Mouse (Mus musculus) kidney, postnatal 14 days (tissue): ENCODE data around the gene Zfp637.
A peak's percentile ranks its signal among the peaks of the same experiment; 100 is the strongest.
"Not testable (repeated sequence)": the region's sequence is repeated elsewhere in the genome, so short reads cannot be mapped to it uniquely, and the experiment has no call there.

Experiments used
- DNase-seq: peaks from one replicate; pipeline ENCODE4 v3.0.0; 2022; ENCODE audit warnings: mixed read lengths

Zfp637 gene

GRCm38 (mm10) chr6:117840686-117841510, at the start of gene Zfp637:
Gene Zfp637, plus strand, starts transcription at chr6:117841180.
- DNase-seq = peak; percentile 96

DNA sequence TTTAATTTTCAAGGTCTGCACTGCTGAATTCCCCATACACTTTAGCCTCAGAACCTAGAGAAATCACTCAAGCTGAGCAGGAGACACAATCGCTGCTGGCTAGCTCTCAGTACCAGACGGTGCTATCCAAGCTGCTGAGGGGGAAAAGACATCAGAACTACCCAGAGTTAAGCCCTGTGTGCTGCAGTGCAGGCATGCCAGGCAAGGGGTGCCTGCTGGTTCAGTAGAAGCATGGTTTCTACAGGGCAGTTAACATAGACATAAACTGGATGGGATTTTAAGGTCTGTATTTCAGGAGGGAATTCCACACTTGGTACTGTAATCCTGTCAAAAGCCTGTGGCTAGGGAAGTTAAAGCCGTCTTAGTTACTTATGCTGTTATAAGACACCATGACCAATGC, 45.7 kb upstream of the Zfp637 start:
- no peak for DNase-seq

DNA sequence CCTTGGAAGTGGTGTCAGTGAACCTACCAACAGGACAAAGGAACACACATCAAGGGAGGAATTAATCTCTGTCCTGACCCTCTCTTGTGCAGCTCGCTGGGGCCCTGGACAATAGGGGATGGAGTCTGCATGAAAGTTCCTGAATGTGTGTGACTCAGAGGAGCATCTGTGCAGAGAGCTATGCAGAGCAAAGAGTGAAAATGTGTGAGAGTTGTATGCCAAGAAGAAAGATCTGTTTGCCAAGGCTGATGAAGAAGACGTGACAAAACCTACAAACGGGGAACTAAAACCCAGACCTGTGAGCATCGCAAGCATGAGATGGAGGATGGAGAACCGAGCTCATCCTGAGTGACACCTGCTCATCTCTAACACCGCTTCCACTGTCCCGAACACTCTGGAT, 40.2 kb upstream of the Zfp637 start:
- DNase-seq = no peak

- no peak for DNase-seq
Observed at GRCm38 (mm10) chr6:117801801-117802200, 39.2 kb upstream of the Zfp637 start.

DNA sequence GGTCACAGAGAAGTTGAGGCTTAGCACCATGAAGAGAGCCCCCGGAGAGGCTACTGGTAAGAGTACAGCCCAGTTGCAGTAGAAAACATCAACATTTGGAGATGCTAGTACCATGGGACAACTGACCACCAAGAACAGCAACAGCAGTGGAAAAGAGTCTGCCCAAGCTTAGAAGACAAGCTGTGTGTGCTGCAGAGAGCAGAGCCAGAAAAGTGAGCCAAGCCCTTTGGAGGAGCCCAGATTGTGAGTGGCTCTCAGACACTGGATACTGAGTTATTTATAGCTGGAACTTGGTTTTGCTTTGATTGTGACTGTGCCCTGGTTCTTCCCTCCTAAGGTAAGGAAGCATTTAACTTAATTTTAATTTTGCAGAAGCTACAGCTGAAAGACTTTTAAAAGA, 33.2 kb upstream of the Zfp637 start:
- no peak for DNase-seq

GRCm38 (mm10) chr6:117809816-117810215, 31.2 kb upstream of the Zfp637 start:
- DNase-seq = no peak

GRCm38 (mm10) chr6:117810717-117811116, 30.3 kb upstream of the Zfp637 start:
- DNase-seq = no peak

DNA sequence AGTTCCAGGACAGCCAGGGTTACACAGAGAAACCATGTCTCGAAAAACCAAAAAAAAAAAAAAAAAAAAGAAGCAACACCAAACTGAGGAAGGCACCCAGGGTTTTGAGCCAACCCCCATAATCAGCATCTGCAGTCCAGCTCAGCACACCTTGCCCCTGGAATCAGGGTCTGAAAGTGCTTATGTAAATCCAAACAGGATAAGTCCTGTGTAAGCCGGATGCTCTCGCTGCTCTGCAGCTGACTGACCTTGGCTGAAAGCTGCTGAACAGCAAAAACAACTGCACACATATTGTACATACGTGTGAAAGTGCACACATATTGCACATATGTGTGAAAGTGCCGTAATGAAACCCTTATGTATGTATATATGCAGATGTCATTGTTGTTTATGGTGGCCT, 29.7 kb upstream of the Zfp637 start:
- no peak for DNase-seq

GRCm38 (mm10) chr6:117814681-117815080, 26.3 kb upstream of the Zfp637 start:
- no peak for DNase-seq

- no peak for DNase-seq
Observed at GRCm38 (mm10) chr6:117817108-117817541, 23.9 kb upstream of the Zfp637 start.

- no peak for DNase-seq
Observed at GRCm38 (mm10) chr6:117820327-117820726, 20.7 kb upstream of the Zfp637 start.

- peak; percentile 77 for DNase-seq
Observed at GRCm38 (mm10) chr6:117825369-117825768, 15.6 kb upstream of the Zfp637 start.

- peak; percentile 72 for DNase-seq
Observed at GRCm38 (mm10) chr6:117828273-117828672, 12.7 kb upstream of the Zfp637 start.

DNA sequence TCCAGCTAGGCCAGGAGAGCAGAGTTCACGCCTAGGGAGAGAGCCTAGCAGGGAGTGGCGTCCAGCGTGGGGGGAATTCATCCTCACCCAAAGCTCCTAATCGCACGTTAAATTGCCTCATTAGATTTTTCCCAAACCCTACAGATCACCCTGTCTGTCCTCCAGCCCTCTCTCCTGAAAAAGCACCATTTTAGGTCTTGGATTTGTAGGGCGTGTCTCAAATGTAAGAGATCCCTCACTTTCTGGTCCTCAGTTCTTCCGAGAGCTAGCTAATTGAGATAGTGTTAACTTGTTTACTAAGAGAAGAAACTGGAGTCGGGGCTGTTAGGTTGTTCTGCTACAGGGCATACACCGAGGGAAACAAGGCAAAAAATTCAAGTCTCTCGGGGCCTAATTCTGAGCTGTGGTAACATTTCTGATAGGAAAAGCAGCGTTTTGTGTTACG, 553 bp downstream of the Zfp637 start:
- DNase-seq = no peak

DNA sequence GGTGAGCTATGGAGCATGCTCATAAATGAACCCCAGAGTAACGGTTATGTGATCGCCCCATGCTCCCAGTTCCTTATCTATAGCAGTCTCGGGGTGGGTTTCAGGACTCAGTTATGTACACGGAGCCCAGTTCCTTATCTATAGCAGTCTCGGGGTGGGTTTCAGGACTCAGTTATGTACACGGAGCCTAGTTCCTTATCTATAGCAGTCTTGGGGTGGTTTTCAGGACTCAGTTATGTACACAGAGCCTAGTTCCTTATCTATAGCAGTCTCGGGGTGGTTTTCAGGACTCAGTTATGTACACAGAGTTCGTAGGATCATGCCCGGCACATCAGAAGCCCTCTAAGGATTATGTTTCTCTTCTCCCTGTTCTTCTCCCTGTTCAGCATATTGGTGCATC, 3.6 kb downstream of the Zfp637 start:
- DNase-seq = no peak

GRCm38 (mm10) chr6:117846671-117847070, 5.7 kb downstream of the Zfp637 start:
- DNase-seq = not testable (repeated sequence)

DNA sequence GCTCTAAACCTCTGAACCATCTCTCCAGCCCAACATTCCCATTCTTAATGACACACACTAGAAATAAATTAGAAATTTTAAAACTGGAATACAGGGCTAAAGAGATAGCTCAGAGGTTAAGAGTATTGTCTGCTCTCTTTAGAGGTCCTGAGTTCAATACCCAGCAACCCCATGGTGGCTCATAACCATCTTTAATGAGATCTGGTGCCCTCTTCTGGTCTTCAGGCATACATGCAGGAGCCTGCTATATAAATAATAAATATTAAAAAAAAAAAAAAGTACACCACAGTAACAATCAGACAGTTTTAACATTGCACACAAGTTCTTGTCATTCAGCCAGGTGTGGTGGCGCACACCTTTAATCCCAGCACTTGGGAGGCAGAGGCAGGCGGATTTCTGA, 6.8 kb downstream of the Zfp637 start:
- no peak for DNase-seq

DNA sequence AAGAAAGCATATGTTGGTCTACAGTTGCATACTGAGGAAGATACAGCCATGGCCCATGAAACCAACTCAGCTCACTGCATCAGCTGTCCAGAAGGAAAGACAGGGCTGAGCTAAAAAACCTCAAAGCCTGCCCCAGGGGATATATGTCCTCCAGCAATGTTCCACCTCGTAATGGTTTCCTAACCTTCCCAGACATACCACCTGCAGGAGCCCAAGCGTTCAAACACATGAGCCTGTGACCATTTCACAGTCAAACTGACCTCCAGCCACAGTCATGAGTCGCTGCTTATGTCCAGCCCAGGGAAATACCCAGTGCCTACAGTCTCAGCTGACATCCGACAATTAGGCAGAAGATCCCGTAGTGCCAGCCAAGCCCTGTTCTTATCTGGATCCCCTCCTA, 7.6 kb downstream of the Zfp637 start:
- DNase-seq = no peak

- no peak for DNase-seq
Observed at GRCm38 (mm10) chr6:117851747-117852146, 10.8 kb downstream of the Zfp637 start.

DNA sequence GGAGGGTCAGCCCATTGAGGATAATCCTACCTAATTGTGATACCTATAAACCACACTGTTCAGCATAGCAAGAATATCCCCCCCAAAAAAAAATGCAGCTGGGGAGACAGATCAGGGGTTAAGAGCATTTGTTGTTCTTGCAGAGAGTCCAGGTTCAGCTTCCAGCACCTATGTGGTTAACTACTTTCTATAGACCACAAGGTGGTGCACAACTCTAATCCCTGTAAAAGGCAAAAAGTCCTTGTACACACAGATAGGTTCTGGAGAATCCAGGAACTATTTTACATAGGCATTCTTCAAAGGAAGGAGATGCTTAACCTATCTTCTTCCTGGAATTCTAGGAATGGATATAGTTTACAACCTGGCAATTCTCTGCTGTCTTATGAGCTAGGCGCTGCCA, 17.0 kb downstream of the Zfp637 start:
- DNase-seq = no peak

- DNase-seq = no peak
Observed at GRCm38 (mm10) chr6:117861848-117862247, 20.9 kb downstream of the Zfp637 start, which contains the start of gene Zfp239. Gene Zfp239, plus strand, starts transcription at chr6:117862100.

DNA sequence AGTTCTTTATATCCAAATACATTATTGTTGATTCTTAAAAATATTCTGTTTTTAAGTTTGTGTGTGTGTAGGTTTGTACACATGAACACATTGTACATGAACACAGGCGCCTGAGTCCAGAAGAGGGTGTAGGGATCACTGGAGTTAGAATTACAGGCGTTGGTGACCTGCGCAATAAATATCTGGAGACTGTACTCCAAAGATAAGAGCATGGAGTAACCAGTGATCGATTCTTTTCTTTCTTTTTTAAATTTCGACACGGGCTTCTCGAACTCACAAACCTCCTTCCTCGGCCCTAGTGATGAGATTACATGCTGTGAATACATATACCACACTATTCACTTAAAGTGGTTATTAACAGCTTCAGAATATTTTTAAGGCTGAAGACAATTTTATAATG, 21.5 kb downstream of the Zfp637 start:
- DNase-seq = no peak

DNA sequence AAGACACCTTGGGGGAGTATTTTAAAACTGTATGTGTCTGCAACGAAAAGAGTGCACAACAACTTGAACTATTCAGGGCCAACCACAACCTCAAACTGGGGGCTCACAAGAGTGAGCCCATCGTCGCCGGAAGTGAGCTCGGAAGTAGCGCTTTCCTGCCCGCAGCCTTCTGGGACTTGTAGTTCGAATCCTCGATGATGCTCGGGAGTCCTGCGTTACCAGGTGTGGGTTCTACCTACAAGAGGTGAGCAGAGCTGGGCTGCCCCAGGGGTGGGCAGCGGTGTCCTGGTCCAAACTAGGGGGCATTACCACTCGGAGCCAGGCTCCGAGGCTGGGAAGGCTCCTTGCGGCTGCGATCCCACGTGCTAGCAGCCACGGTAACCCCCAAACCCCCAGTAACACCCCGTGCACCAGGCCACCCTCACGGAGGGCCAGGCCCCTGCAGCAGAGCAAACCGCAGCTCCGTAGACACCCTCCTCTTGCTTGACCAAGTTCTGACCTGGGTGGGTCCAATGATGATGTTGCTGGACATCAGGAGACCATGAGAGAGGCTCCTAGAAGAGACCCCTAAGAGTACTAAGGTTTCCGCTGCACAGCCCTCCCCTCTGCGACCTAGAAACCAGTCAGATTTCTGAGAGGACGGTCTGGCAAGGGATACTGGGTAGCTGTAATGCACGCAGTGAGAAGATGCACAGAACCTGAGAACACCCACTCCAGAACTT, 22.1 kb downstream of the Zfp637 start:
- DNase-seq = peak; percentile 62

- DNase-seq = no peak
Observed at GRCm38 (mm10) chr6:117863751-117864150, 22.8 kb downstream of the Zfp637 start.
